Mouse (Mus musculus) brain, embryonic 18.5 days (tissue): ENCODE results near the gene Hyal3.

ENCODE experiments used
- DNase-seq: peaks from one replicate; pipeline ENCODE4 v3.0.0-alpha.2; 2012; ENCODE audit warnings: low read depth, low spot score

Hyal3 gene

GRCm38 (mm10) chr9:107633661-107634405 lies 53.2 kb downstream of the Hyal3 start:
- no peak for DNase-seq

DNA sequence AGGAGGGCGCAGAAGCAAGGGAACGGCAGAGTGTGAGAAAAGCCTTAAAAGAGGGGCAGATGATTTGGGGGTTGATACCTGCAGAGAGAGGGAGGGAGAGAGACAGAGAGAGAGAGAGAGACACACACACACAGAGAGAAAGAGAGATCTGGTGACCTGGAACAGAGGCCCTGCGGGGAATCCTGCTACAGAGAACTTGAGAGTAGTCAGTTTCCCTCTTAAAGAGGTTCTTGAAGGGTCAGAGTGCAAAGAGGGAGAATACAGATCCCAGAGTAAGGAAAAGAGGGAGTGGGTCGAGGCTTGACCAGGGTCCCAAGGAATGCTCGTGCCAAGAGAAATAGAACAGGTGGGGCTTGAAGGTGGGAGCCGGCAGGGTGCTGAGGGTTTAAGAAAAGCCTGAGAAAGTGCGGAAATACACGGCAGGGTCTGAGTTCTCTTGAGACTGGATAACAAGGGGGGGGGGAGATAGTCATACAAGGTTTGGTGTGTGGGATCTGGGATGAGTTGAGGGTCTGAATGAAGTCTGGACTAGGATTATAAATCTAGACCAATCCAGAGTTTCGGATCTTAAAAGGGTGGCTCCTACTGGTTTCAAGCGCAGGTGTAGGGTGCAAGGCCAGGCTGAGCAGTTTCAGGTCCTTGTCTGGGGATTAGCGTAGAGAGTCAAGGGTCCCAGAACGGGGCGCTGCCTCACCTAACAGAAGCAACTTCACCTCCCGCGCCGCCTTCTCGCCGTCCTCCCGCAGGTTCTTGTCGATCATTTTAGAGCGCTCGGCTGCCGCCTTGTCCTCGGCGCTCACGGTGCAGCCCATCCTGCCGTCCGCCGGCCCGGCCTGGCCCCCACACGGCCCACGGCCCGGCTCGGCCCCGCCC lies 54.0 kb downstream of the Hyal3 start:
- no peak for DNase-seq

DNA sequence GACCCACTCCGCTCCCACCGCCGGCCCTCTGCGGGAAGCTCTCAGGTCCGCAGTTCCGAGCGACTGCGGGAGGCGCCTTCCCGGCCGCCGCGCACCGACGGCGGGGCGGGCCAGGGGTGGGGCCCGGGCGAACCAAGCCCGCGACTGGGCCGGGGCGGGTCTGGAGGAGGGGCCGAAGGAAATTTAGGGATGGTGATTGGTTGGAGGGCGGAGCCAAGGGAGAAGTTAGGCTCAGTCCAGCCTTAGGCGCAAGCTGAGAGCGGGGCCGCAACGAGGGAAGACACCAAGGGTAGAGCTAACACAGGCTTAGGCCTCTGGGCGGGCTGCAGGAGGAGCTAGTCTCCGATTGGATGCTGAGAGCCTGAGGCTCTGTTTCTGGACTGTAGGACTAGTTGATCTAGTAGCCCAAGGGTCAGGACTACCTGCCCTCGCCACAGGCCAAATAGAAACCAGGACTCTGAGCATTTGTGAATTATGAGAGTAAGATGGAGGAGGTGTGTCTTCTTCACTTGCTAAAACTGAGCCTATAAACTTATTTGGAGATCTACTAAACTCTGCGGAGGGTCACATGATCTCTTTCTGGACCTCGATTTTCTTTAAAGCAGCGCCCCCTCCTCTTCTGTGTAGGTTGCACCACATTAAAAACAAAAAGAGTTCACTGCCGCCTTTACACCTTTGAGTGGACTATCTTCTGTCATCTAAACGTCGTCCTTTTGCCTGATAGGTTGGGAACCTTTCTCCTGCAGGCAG lies 54.8 kb downstream of the Hyal3 start, which contains the start of gene Gnai2:
TSS of gene Gnai2 (minus strand) at position 89 of the 750 bp plus-strand sequence.
- DNase-seq: no peak
